Mouse (Mus musculus): ENCODE measurements around the gene Cttnbp2nl. TPM values are rescaled to one million over a fixed set of nuclear protein-coding genes. Genes with fewer than 3 reads are reported as not detected.

Gene Cttnbp2nl
- total and polyA plus RNA-seq, 2 experiments from 2014 or later, result 31.7 to 44.9 TPM

DNA sequence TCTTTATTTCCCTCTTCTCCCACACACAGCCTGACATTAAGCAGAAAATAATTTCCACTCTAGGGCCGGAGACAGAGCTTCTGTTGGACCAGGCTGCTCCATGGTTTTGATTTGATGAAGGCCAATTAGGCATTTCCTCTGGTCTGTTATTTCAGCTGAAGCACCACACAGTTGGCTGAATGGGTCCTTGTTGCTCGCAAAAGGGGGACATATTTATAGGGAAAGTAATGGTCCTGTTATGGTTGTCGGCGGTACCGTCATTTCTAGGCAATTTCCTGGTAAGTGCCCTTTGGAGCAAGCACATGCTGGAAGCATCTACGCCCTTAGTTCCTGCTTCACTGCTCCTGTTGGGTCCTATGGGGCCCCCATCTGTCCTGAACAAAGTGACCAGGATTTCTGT is 8.0 kb upstream of the Cttnbp2nl start:
- peaks cover 7% of the 10 kb centered on the region; the same call in 1 of the 2 replicates for H3K27me3 ChIP-seq (ENCODE audit: insufficient read depth, low read length)
- H3K4me3 ChIP-seq (ENCODE audit: low read depth, low read length), result no peak overlapping the region
- H3K27ac ChIP-seq (ENCODE audit: low read depth, low read length), result no peak overlapping the region
- H3K4me2 ChIP-seq (ENCODE audit: low read depth), result no peak overlapping the region
- H3K9me3 ChIP-seq (ENCODE audit: low read length), result no peaks in the 10 kb centered on the region
- H3K4me1 ChIP-seq (ENCODE audit: insufficient read depth), result 0 out of 2 replicates have a peak, but pooled peaks cover 4% of the 10 kb centered on the region
- 70% methylated on average over 6 of the region's 6 CpGs for WGBS
- DNase-seq, result no peak
- no peak for TF ChIP-seq CTCF (IDR thresholded peaks at IDR 0.05; ENCODE audit: low read depth)
- no peak for ATAC-seq
- no peaks in the 10 kb centered on the region for H3K36me3 ChIP-seq (ENCODE audit: insufficient read depth)
- no peak overlapping the region for H3K9ac ChIP-seq

DNA sequence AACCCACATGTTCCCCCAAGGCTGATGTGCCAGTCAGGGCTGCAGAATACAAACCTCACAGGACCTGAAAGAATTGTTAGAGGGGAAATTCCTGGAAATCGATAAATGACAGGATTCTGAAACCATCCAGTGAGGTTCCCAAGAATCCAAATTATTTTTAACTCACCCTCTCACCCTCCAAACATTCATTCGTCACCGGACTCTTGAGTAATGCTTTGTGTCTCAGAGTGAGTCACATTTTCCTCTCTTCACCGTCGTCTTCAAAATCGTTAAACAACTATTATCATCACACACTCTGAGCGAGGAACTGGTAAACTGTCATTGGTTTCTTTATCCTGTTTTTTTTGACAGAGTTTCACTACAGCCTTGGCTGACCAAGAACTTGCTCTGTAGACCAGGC is 7.0 kb upstream of the Cttnbp2nl start:
- 77% methylated on average over 7 of the region's 7 CpGs for WGBS
- no peak for TF ChIP-seq CTCF (IDR thresholded peaks at IDR 0.05; ENCODE audit: low read depth)
- H3K27me3 ChIP-seq (ENCODE audit: insufficient read depth, low read length), result peaks cover 7% of the 10 kb centered on the region; the same call in 1 of the 2 replicates
- no peak for DNase-seq
- no peak overlapping the region for H3K4me3 ChIP-seq (ENCODE audit: low read depth, low read length)
- no peak overlapping the region for H3K27ac ChIP-seq (ENCODE audit: low read depth, low read length)
- no peaks in the 10 kb centered on the region for H3K9me3 ChIP-seq (ENCODE audit: low read length)
- no peak for ATAC-seq
- no peak overlapping the region for H3K4me2 ChIP-seq (ENCODE audit: low read depth)
- no peaks in the 10 kb centered on the region for H3K36me3 ChIP-seq (ENCODE audit: insufficient read depth)
- H3K9ac ChIP-seq, result no peak overlapping the region
- H3K4me1 ChIP-seq (ENCODE audit: insufficient read depth), result 0 out of 2 replicates have a peak, but pooled peaks cover 4% of the 10 kb centered on the region

GRCm38 (mm10) chr3:105058627-105059513 is 5.9 kb upstream of the Cttnbp2nl start:
- Histone ChIP-seq H3K27ac (ENCODE audit: low read depth, low read length) (no peak overlapping the region; the same call in 1 of the 2 replicates), H3K4me3 (ENCODE audit: low read depth, low read length) (peak overlapping the region; percentile 26), H3K9ac (peak overlapping the region; percentile 43), H3K4me1 (ENCODE audit: insufficient read depth) (0 out of 2 replicates have a peak, but pooled peaks cover 4% of the 10 kb centered on the region), H3K27me3 (ENCODE audit: insufficient read depth, low read length) (peaks cover 7% of the 10 kb centered on the region; the same call in 1 of the 2 replicates), H3K9me3 (ENCODE audit: low read length) (no peaks in the 10 kb centered on the region), H3K4me2 (ENCODE audit: low read depth) (peak overlapping the region; percentile 58), H3K36me3 (ENCODE audit: insufficient read depth) (no peaks in the 10 kb centered on the region)
- DNase-seq (peak; percentile 95), ATAC-seq (peak; percentile 82)
- WGBS, result 17% methylated on average over 25 of the region's 25 CpGs
- peak; percentile 99 for TF ChIP-seq CTCF (IDR thresholded peaks at IDR 0.05; ENCODE audit: low read depth)

GRCm38 (mm10) chr3:105055666-105056065 is 2.7 kb upstream of the Cttnbp2nl start:
- H3K27ac ChIP-seq (ENCODE audit: low read depth, low read length), result no peak overlapping the region
- no peaks in the 10 kb centered on the region for H3K36me3 ChIP-seq (ENCODE audit: insufficient read depth)
- DNase-seq (no peak), ATAC-seq (no peak)
- no peak overlapping the region for H3K4me2 ChIP-seq (ENCODE audit: low read depth)
- H3K27me3 ChIP-seq (ENCODE audit: insufficient read depth, low read length), result peaks cover 7% of the 10 kb centered on the region; the same call in 1 of the 2 replicates
- no peaks in the 10 kb centered on the region for H3K9me3 ChIP-seq (ENCODE audit: low read length)
- no peak for TF ChIP-seq CTCF (IDR thresholded peaks at IDR 0.05; ENCODE audit: low read depth)
- H3K4me1 ChIP-seq (ENCODE audit: insufficient read depth), result peaks cover 17% of the 10 kb centered on the region
- no peak overlapping the region for H3K4me3 ChIP-seq (ENCODE audit: low read depth, low read length)
- 82% methylated on average over 4 of the region's 4 CpGs for WGBS
- no peak overlapping the region for H3K9ac ChIP-seq

DNA sequence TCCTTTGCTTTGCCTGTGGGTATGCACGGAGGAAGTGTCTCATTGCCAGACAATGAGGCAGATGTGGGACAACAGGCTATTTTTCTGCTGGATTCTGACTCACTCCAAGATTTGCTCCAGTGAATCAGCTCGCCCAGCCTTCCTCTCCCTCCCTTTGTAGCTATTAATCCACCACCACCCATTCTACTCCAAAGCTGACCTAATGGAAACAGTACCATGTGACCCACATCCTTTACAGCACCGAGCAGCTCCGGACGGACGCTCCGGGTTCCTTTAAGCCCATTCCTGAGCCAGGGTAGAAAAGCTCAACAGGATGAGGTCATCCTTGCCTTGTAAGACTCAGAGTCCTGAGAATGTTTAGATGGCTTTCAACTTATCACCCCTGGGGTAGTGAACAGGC is 2.0 kb upstream of the Cttnbp2nl start:
- ATAC-seq, result no peak
- DNase-seq, result no peak
- Histone ChIP-seq H3K4me3 (ENCODE audit: low read depth, low read length) (no peak overlapping the region), H3K9ac (no peak overlapping the region), H3K36me3 (ENCODE audit: insufficient read depth) (no peaks in the 10 kb centered on the region), H3K27ac (ENCODE audit: low read depth, low read length) (no peak overlapping the region), H3K4me1 (ENCODE audit: insufficient read depth) (peaks cover 18% of the 10 kb centered on the region), H3K4me2 (ENCODE audit: low read depth) (no peak overlapping the region), H3K9me3 (ENCODE audit: low read length) (no peaks in the 10 kb centered on the region), H3K27me3 (ENCODE audit: insufficient read depth, low read length) (0 out of 2 replicates have a peak, but pooled peaks cover 1% of the 10 kb centered on the region)
- TF ChIP-seq CTCF (IDR thresholded peaks at IDR 0.05; ENCODE audit: low read depth), result no peak
- 38% methylated on average over 7 of the region's 7 CpGs for WGBS

DNA sequence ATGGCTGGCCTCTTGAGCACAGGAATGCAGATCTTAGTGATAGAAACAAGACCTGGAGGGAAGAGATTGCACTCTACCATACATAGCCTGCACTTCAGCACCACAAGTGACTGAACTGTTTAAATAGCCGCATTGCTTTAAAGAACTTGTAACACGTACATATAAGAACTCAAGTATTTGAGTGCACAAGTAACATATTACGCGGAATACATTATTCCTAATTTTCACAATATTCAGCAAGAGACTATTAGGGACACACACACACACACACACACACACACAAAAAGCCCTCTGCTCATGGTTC is 704 bp upstream of the Cttnbp2nl start:
- Histone ChIP-seq H3K4me1 (ENCODE audit: insufficient read depth) (peaks cover 21% of the 10 kb centered on the region), H3K27ac (ENCODE audit: low read depth, low read length) (peak overlapping the region; percentile 71), H3K36me3 (ENCODE audit: insufficient read depth) (no peaks in the 10 kb centered on the region), H3K4me2 (ENCODE audit: low read depth) (peak overlapping the region; percentile 87), H3K9ac (peak overlapping the region; percentile 80), H3K4me3 (ENCODE audit: low read depth, low read length) (peak overlapping the region; percentile 67), H3K27me3 (ENCODE audit: insufficient read depth, low read length) (no peaks in the 10 kb centered on the region), H3K9me3 (ENCODE audit: low read length) (no peaks in the 10 kb centered on the region)
- TF ChIP-seq CTCF (IDR thresholded peaks at IDR 0.05; ENCODE audit: low read depth), result no peak
- no peak for ATAC-seq
- 75% methylated on average over 4 of the region's 4 CpGs for WGBS
- no peak for DNase-seq
